Mouse (Mus musculus) lung, postnatal 0 days (tissue): ENCODE data around the gene Igf2bp2.

ENCODE experiments used
- CTCF ChIP-seq: IDR thresholded peaks from 2 replicates; pipeline ENCODE4 v1.5.1; 2016; ENCODE audit warnings: antibody characterized with exemption, mild to moderate bottlenecking
- EP300 ChIP-seq: IDR thresholded peaks from 2 replicates; pipeline ENCODE4 v1.6.1; 2016; ENCODE audit warnings: antibody characterized with exemption, mild to moderate bottlenecking, control low read depth

GRCm38 (mm10) chr16:22184113-22184512, 21.0 kb upstream of the Igf2bp2 start:
- no peak for TF ChIP-seq CTCF
- no peak for TF ChIP-seq EP300
